Mouse (Mus musculus): ENCODE data around the gene Cd248.
"Not testable (repeated sequence)": the region's sequence is repeated elsewhere in the genome, so short reads cannot be mapped to it uniquely, and the experiment has no call there.

Gene Cd248

GRCm38 (mm10) chr19:5073518-5073917 lies 5.6 kb downstream of the Cd248 start:
- no peak for DNase-seq (ENCODE audit: low read depth, low spot score)

GRCm38 (mm10) chr19:5079279-5079678 lies 11.4 kb downstream of the Cd248 start:
- no peak for DNase-seq (ENCODE audit: low read depth, low spot score)

- no peak for DNase-seq (ENCODE audit: low read depth, low spot score)
Observed at GRCm38 (mm10) chr19:5082005-5082404, 14.1 kb downstream of the Cd248 start.

- no peak for DNase-seq (ENCODE audit: low read depth, low spot score)
Observed at GRCm38 (mm10) chr19:5082596-5082995, 14.7 kb downstream of the Cd248 start.

GRCm38 (mm10) chr19:5083961-5084833 lies 16.3 kb downstream of the Cd248 start:
- DNase-seq (ENCODE audit: low read depth, low spot score), result no peak

- DNase-seq (ENCODE audit: low read depth, low spot score), result no peak
Observed at GRCm38 (mm10) chr19:5084834-5085144, 16.9 kb downstream of the Cd248 start.

- DNase-seq (ENCODE audit: low read depth, low spot score), result no peak
Observed at GRCm38 (mm10) chr19:5085145-5085863, 17.4 kb downstream of the Cd248 start, which contains the start of gene Tmem151a. Gene Tmem151a, minus strand, starts transcription at chr19:5085531.

- DNase-seq (ENCODE audit: low read depth, low spot score), result not testable (repeated sequence)
Observed at GRCm38 (mm10) chr19:5086533-5086932, 18.7 kb downstream of the Cd248 start.

GRCm38 (mm10) chr19:5087884-5088728 lies 20.2 kb downstream of the Cd248 start, which contains the start of gene Yif1a:
Gene Yif1a, plus strand, starts transcription at chr19:5088538.
- DNase-seq (ENCODE audit: low read depth, low spot score), result peak; percentile 98

GRCm38 (mm10) chr19:5089324-5089723 lies 21.4 kb downstream of the Cd248 start:
- DNase-seq (ENCODE audit: low read depth, low spot score), result no peak

- no peak for DNase-seq (ENCODE audit: low read depth, low spot score)
Observed at GRCm38 (mm10) chr19:5092083-5092482, 24.2 kb downstream of the Cd248 start.

- no peak for DNase-seq (ENCODE audit: low read depth, low spot score)
Observed at GRCm38 (mm10) chr19:5093481-5094242, 25.8 kb downstream of the Cd248 start.

GRCm38 (mm10) chr19:5094243-5094632 lies 26.4 kb downstream of the Cd248 start:
- peak; percentile 82 for DNase-seq (ENCODE audit: low read depth, low spot score)

GRCm38 (mm10) chr19:5094746-5095417 lies 27.0 kb downstream of the Cd248 start:
- no peak for DNase-seq (ENCODE audit: low read depth, low spot score)

GRCm38 (mm10) chr19:5095887-5096474 lies 28.1 kb downstream of the Cd248 start:
- DNase-seq (ENCODE audit: low read depth, low spot score), result no peak

- DNase-seq (ENCODE audit: low read depth, low spot score), result no peak
Observed at GRCm38 (mm10) chr19:5097521-5098362, 29.9 kb downstream of the Cd248 start.

- DNase-seq (ENCODE audit: low read depth, low spot score), result no peak
Observed at GRCm38 (mm10) chr19:5098363-5099143, 30.7 kb downstream of the Cd248 start, which contains the start of gene Cnih2. Gene Cnih2, minus strand, starts transcription at chr19:5098521.

- DNase-seq (ENCODE audit: low read depth, low spot score), result no peak
Observed at GRCm38 (mm10) chr19:5106074-5106473, 38.2 kb downstream of the Cd248 start.

All from brain, embryonic 18.5 days (tissue).